Mouse (Mus musculus) granulocyte monocyte progenitor cell, adult 5-6 weeks (primary cell): ENCODE data around the gene Ubb. TPM values are rescaled to one million over a fixed set of nuclear protein-coding genes. Genes with fewer than 3 reads are reported as not detected.

Experiments used
- ATAC-seq: replicated peaks from 2 replicates; pipeline ENCODE4 v1.8.0; 2016; ENCODE audit warnings: mild to moderate bottlenecking, moderate TSS enrichment, inconsistent platforms; ENCODE audit not compliant: poor library complexity, severe bottlenecking
- total RNA-seq, 2 experiments: library from RNA; stranded (forward) in 1 of 2; stranded (reverse) in 1 of 2; fragments of 200-712, 200-1000 nt in 1 of 2; fragments of >200 nt in 1 of 2; fragmentation: Nextera tagmentation in 1 of 2; gene quantifications; 2 replicates each; pipeline ENCODE4 v1.2.3; 2014 to 2017

Ubb gene
- total RNA-seq, 2 experiments from 2014 or later: 954 to 1,247 TPM

GRCm38 (mm10) chr11:62550227-62550685 lies 715 bp upstream of the Ubb start:
- peak; percentile 38 for ATAC-seq

GRCm38 (mm10) chr11:62551226-62552119 lies 502 bp downstream of the Ubb start:
- peak; percentile 61 for ATAC-seq

- ATAC-seq: no peak
Observed at GRCm38 (mm10) chr11:62553186-62553585, 2.2 kb downstream of the Ubb start.

GRCm38 (mm10) chr11:62553633-62554032 lies 2.7 kb downstream of the Ubb start:
- ATAC-seq: no peak

GRCm38 (mm10) chr11:62554163-62554855 lies 3.3 kb downstream of the Ubb start:
- ATAC-seq: no peak

GRCm38 (mm10) chr11:62554934-62555517 lies 4.1 kb downstream of the Ubb start:
- no peak for ATAC-seq

GRCm38 (mm10) chr11:62555896-62556412 lies 5.0 kb downstream of the Ubb start:
- no peak for ATAC-seq

GRCm38 (mm10) chr11:62557205-62557604 lies 6.2 kb downstream of the Ubb start:
- ATAC-seq: no peak

GRCm38 (mm10) chr11:62558152-62558551 lies 7.2 kb downstream of the Ubb start:
- no peak for ATAC-seq

- ATAC-seq: no peak
Observed at GRCm38 (mm10) chr11:62558961-62559646, 8.1 kb downstream of the Ubb start.

- ATAC-seq: peak; percentile 41
Observed at GRCm38 (mm10) chr11:62560463-62561016, 9.6 kb downstream of the Ubb start.

- no peak for ATAC-seq
Observed at GRCm38 (mm10) chr11:62563590-62563989, 12.6 kb downstream of the Ubb start.

GRCm38 (mm10) chr11:62565747-62566146 lies 14.8 kb downstream of the Ubb start:
- 0 out of 2 replicates have a peak, but pooled peaks have one; percentile 17 for ATAC-seq

GRCm38 (mm10) chr11:62566211-62566610 lies 15.2 kb downstream of the Ubb start:
- no peak for ATAC-seq

- no peak for ATAC-seq
Observed at GRCm38 (mm10) chr11:62568300-62568699, 17.3 kb downstream of the Ubb start.

- ATAC-seq: peak; percentile 28
Observed at GRCm38 (mm10) chr11:62573959-62574702, 23.2 kb downstream of the Ubb start, which contains the start of gene Trpv2. Gene Trpv2, plus strand, starts transcription at chr11:62574486.

GRCm38 (mm10) chr11:62574703-62575085 lies 23.7 kb downstream of the Ubb start:
- ATAC-seq: no peak

GRCm38 (mm10) chr11:62575297-62575658 lies 24.3 kb downstream of the Ubb start:
- ATAC-seq: peak; percentile 40
